ENCODE assay signal across 8 mouse cellular contexts in genomic region chr2:103018817-103019494, GRCm38 (mm10). TPM values are rescaled to one million over a fixed set of nuclear protein-coding genes. Genes with fewer than 3 reads are reported as not detected.
A peak's percentile ranks its signal among the peaks of the same experiment; 100 is the strongest.
DNase-seq lines count a peak whose midpoint lies in the region; ATAC-seq and TF ChIP-seq lines count a peak whose summit lies in the region.

No protein-coding gene starts in this region.

- no peak overlapping the region for H3K9ac ChIP-seq in lung, postnatal 0 days (replicated peaks; ENCODE audit: low read depth)
- no peak overlapping the region for H3K9ac ChIP-seq in kidney, embryonic 16.5 days (replicated peaks; ENCODE audit: low read length)

- H3K9me3 ChIP-seq in lung, postnatal 0 days (ENCODE audit: low read length): no peaks in the 10 kb centered on the region
- H3K9me3 ChIP-seq in kidney, embryonic 16.5 days (ENCODE audit: low read length): no peaks in the 10 kb centered on the region

- no peak overlapping the region for H3K4me2 ChIP-seq in lung, postnatal 0 days (replicated peaks; ENCODE audit: low read depth, low read length)
- no peak overlapping the region for H3K4me2 ChIP-seq in kidney, embryonic 16.5 days (replicated peaks; ENCODE audit: low read depth, low read length)

- peak; percentile 66 for DNase-seq in heart, adult 11 months
- no peak for DNase-seq in heart, postnatal 4 days
- DNase-seq in 3T3-L1 (ENCODE audit: low read depth, low spot score) (peak; percentile 84), NIH3T3 (ENCODE audit: low read depth) (peak; percentile 76)
- peak; percentile 90 for DNase-seq in lung, postnatal 0 days (ENCODE audit: low spot score)
- DNase-seq in ovary, adult 18-20 months (ENCODE audit: low spot score): no peak
- no peak for DNase-seq in urinary bladder, postnatal 25 days (ENCODE audit: low spot score)

- peak; percentile 70 for TF ChIP-seq CTCF in lung, postnatal 0 days (IDR thresholded peaks at IDR 0.05)

- peak; percentile 80 for ATAC-seq in lung, postnatal 0 days
- ATAC-seq in kidney, embryonic 16.5 days (ENCODE audit: low FRiP score, low TSS enrichment): no peak

- no peaks in the 10 kb centered on the region for H3K36me3 ChIP-seq in lung, postnatal 0 days (ENCODE audit: insufficient read depth, low read length)
- 0 out of 2 replicates have a peak, but pooled peaks cover 8% of the 10 kb centered on the region for H3K36me3 ChIP-seq in kidney, embryonic 16.5 days (ENCODE audit: insufficient read depth, low read length)

- H3K27me3 ChIP-seq in lung, postnatal 0 days (replicated peaks; ENCODE audit: insufficient read depth, low read length): no peaks in the 10 kb centered on the region
- no peaks in the 10 kb centered on the region for H3K27me3 ChIP-seq in kidney, embryonic 16.5 days (ENCODE audit: insufficient read depth, low read length)

- TF ChIP-seq EP300 in lung, postnatal 0 days (IDR thresholded peaks at IDR 0.05): peak; percentile 50; the same call in 1 of the 2 replicates

- WGBS in lung, postnatal 0 days: 56% methylated on average over 9 of the region's 9 CpGs
- 68% methylated on average over 9 of the region's 9 CpGs for WGBS in kidney, embryonic 16.5 days

- no peak overlapping the region for H3K4me3 ChIP-seq in lung, postnatal 0 days (ENCODE audit: low read depth, low read length)
- H3K4me3 ChIP-seq in kidney, embryonic 16.5 days (ENCODE audit: low read length): no peak overlapping the region

- H3K27ac ChIP-seq in lung, postnatal 0 days (ENCODE audit: low read length): no peak overlapping the region
- no peak overlapping the region for H3K27ac ChIP-seq in kidney, embryonic 16.5 days (ENCODE audit: low read length)

- no peaks in the 10 kb centered on the region for H3K4me1 ChIP-seq in lung, postnatal 0 days (ENCODE audit: insufficient read depth, low read depth, low read length)
- H3K4me1 ChIP-seq in kidney, embryonic 16.5 days (ENCODE audit: insufficient read depth, low read length): peaks cover 7% of the 10 kb centered on the region; the same call in 1 of the 2 replicates

RNA-seq across cellular contexts. Expression of gene Pdhx, which starts 54.4 kb away (rescaled TPM):
- total RNA-seq in heart, postnatal 4 days (2021): 100 to 1,000 TPM; 105 to 120 TPM
- polyA plus RNA-seq in lung, postnatal 0 days (2015; fragmentation: Nextera tagmentation; extraction: Ambion mirVana): 23.0 and 25.3 TPM in 2 replicates
- 42.8 and 46.7 TPM in 2 replicates for polyA plus RNA-seq in kidney, embryonic 16.5 days (2015; fragmentation: Nextera tagmentation; extraction: Ambion mirVana)

RNA-seq across cellular contexts. Expression of gene Apip, which starts 54.5 kb away (rescaled TPM):
- 10 to 100 TPM; 46.4 to 48.4 TPM for total RNA-seq in heart, postnatal 4 days (2021)
- polyA plus RNA-seq in lung, postnatal 0 days (2015; fragmentation: Nextera tagmentation; extraction: Ambion mirVana): 66.8 and 70.4 TPM in 2 replicates
- 60.5 and 68.1 TPM in 2 replicates for polyA plus RNA-seq in kidney, embryonic 16.5 days (2015; fragmentation: Nextera tagmentation; extraction: Ambion mirVana)

Comparison
In these comparisons a context has a peak if more than half of its experiments do, and no peak if none do; other contexts are left out.
1. DNase-seq: peak in heart, adult 11 months (single experiment), 3T3-L1 (single experiment), NIH3T3 (single experiment) and lung, postnatal 0 days (single experiment); none in heart, postnatal 4 days (single experiment), ovary, adult 18-20 months (single experiment) and urinary bladder, postnatal 25 days (single experiment).